Mouse (Mus musculus): ENCODE measurements around the gene Rpl32. TPM values are rescaled to one million over a fixed set of nuclear protein-coding genes. Genes with fewer than 3 reads are reported as not detected.

Gene Rpl32
- polyA plus RNA-seq, 1 experiment from 2014 or later, result 1,390 TPM

GRCm38 (mm10) chr6:115807464-115808195, 917 bp downstream of the Rpl32 start:
- whole genome bisulfite sequencing, result 3% methylated on average over 15 of the region's 15 CpGs
- ATAC-seq (ENCODE audit: low read depth), result no peak

GRCm38 (mm10) chr6:115804432-115805192, 3.9 kb downstream of the Rpl32 start:
- H3K4me3 ChIP-seq, result no peak overlapping the region
- H3K27me3 ChIP-seq, result no peaks in the 10 kb centered on the region
- no peak overlapping the region for H3K9ac ChIP-seq
- WGBS, result 61% methylated on average over 10 of the region's 10 CpGs
- no peak overlapping the region for H3K27ac ChIP-seq (replicated peaks)
- ATAC-seq (ENCODE audit: low read depth), result no peak
- H3K36me3 ChIP-seq, result peaks cover 76% of the 10 kb centered on the region
- H3K4me2 ChIP-seq, result no peak overlapping the region
- H3K4me1 ChIP-seq (replicated peaks), result peaks cover 25% of the 10 kb centered on the region
- no peaks in the 10 kb centered on the region for H3K9me3 ChIP-seq

More at GRCm38 (mm10) chr6:115807464-115808195, 917 bp downstream of the Rpl32 start:
- H3K4me2 ChIP-seq, result peak overlapping the region; percentile 88
- H3K4me1 ChIP-seq (replicated peaks), result peaks cover 25% of the 10 kb centered on the region
- peak overlapping the region; percentile 100 for H3K4me3 ChIP-seq
- H3K9ac ChIP-seq, result peak overlapping the region; percentile 99
- H3K27ac ChIP-seq (replicated peaks), result peak overlapping the region; percentile 96
- no peaks in the 10 kb centered on the region for H3K27me3 ChIP-seq
- peaks cover 47% of the 10 kb centered on the region for H3K36me3 ChIP-seq
- H3K9me3 ChIP-seq, result no peaks in the 10 kb centered on the region

- Histone ChIP-seq H3K4me1 (replicated peaks) (peaks cover 25% of the 10 kb centered on the region), H3K27me3 (no peaks in the 10 kb centered on the region), H3K9me3 (no peaks in the 10 kb centered on the region), H3K4me2 (no peak overlapping the region), H3K9ac (no peak overlapping the region), H3K36me3 (peaks cover 85% of the 10 kb centered on the region), H3K4me3 (no peak overlapping the region), H3K27ac (replicated peaks) (no peak overlapping the region)
- ATAC-seq (ENCODE audit: low read depth), result no peak
- 47% methylated on average over 16 of the region's 16 CpGs for WGBS
These were observed 4.8 kb downstream of the Rpl32 start for GRCm38 (mm10) chr6:115803541-115804382.

GRCm38 (mm10) chr6:115801811-115802210, 6.7 kb downstream of the Rpl32 start:
- Histone ChIP-seq H3K4me1 (replicated peaks) (peaks cover 15% of the 10 kb centered on the region), H3K27me3 (no peaks in the 10 kb centered on the region), H3K9me3 (no peaks in the 10 kb centered on the region), H3K27ac (replicated peaks) (no peak overlapping the region), H3K4me2 (no peak overlapping the region), H3K36me3 (peaks cover 98% of the 10 kb centered on the region), H3K4me3 (no peak overlapping the region), H3K9ac (no peak overlapping the region)
- WGBS, result 94% methylated on average over 3 of the region's 3 CpGs
- ATAC-seq (ENCODE audit: low read depth), result no peak

GRCm38 (mm10) chr6:115792691-115793215, 15.8 kb downstream of the Rpl32 start:
- Histone ChIP-seq H3K4me2 (no peak overlapping the region), H3K9me3 (no peaks in the 10 kb centered on the region), H3K9ac (no peak overlapping the region), H3K27me3 (no peaks in the 10 kb centered on the region), H3K36me3 (peaks cover 99% of the 10 kb centered on the region), H3K4me1 (replicated peaks) (no peaks in the 10 kb centered on the region), H3K27ac (replicated peaks) (no peak overlapping the region), H3K4me3 (no peak overlapping the region)
- 93% methylated on average over 21 of the region's 21 CpGs for WGBS
- ATAC-seq (ENCODE audit: low read depth), result no peak

- Histone ChIP-seq H3K9me3 (no peaks in the 10 kb centered on the region), H3K4me3 (no peak overlapping the region), H3K27me3 (no peaks in the 10 kb centered on the region), H3K36me3 (peaks cover 99% of the 10 kb centered on the region), H3K4me2 (no peak overlapping the region), H3K9ac (no peak overlapping the region), H3K27ac (replicated peaks) (no peak overlapping the region), H3K4me1 (replicated peaks) (no peaks in the 10 kb centered on the region)
- 91% methylated on average over 34 of the region's 34 CpGs for WGBS
- no peak for ATAC-seq (ENCODE audit: low read depth)
These were observed 16.5 kb downstream of the Rpl32 start for GRCm38 (mm10) chr6:115791842-115792686.

GRCm38 (mm10) chr6:115791016-115791415, 17.5 kb downstream of the Rpl32 start:
- Histone ChIP-seq H3K9ac (no peak overlapping the region), H3K4me2 (no peak overlapping the region), H3K36me3 (peaks cover 99% of the 10 kb centered on the region), H3K4me3 (no peak overlapping the region), H3K27me3 (no peaks in the 10 kb centered on the region), H3K9me3 (no peaks in the 10 kb centered on the region), H3K27ac (replicated peaks) (no peak overlapping the region), H3K4me1 (replicated peaks) (no peaks in the 10 kb centered on the region)
- WGBS, result 87% methylated on average over 10 of the region's 10 CpGs
- ATAC-seq (ENCODE audit: low read depth), result no peak

GRCm38 (mm10) chr6:115782781-115783180, 25.8 kb downstream of the Rpl32 start:
- Histone ChIP-seq H3K36me3 (peaks cover 84% of the 10 kb centered on the region), H3K4me3 (no peak overlapping the region), H3K9ac (no peak overlapping the region), H3K4me2 (no peak overlapping the region), H3K9me3 (no peaks in the 10 kb centered on the region), H3K27me3 (no peaks in the 10 kb centered on the region), H3K4me1 (replicated peaks) (0 out of 2 replicates have a peak, but pooled peaks cover 4% of the 10 kb centered on the region), H3K27ac (replicated peaks) (no peak overlapping the region)
- 94% methylated on average over 3 of the region's 3 CpGs for WGBS
- ATAC-seq (ENCODE audit: low read depth), result no peak

GRCm38 (mm10) chr6:115776363-115776762, 32.2 kb downstream of the Rpl32 start:
- Histone ChIP-seq H3K36me3 (peaks cover 20% of the 10 kb centered on the region), H3K4me3 (peak overlapping the region; percentile 85), H3K9ac (peak overlapping the region; percentile 92), H3K4me2 (peak overlapping the region; percentile 89), H3K27me3 (no peaks in the 10 kb centered on the region), H3K9me3 (no peaks in the 10 kb centered on the region), H3K27ac (replicated peaks) (no peak overlapping the region), H3K4me1 (replicated peaks) (peaks cover 40% of the 10 kb centered on the region)
- WGBS, result 80% methylated on average over 9 of the region's 9 CpGs
- ATAC-seq (ENCODE audit: low read depth), result no peak

GRCm38 (mm10) chr6:115775838-115776237, 32.7 kb downstream of the Rpl32 start:
- Histone ChIP-seq H3K4me3 (peak overlapping the region; percentile 85), H3K36me3 (peaks cover 14% of the 10 kb centered on the region), H3K4me1 (replicated peaks) (peaks cover 40% of the 10 kb centered on the region), H3K9me3 (no peaks in the 10 kb centered on the region), H3K9ac (peak overlapping the region; percentile 92), H3K4me2 (peak overlapping the region; percentile 89), H3K27me3 (no peaks in the 10 kb centered on the region), H3K27ac (replicated peaks) (no peak overlapping the region)
- ATAC-seq (ENCODE audit: low read depth), result no peak
- 50% methylated on average over 3 of the region's 3 CpGs for WGBS

- H3K27ac ChIP-seq (replicated peaks), result peak within 1 kb of the TSS; percentile 76
These were observed 34.0 kb downstream of the Rpl32 start, which contains the start of gene Cand2 for GRCm38 (mm10) chr6:115774501-115774921. TSS of gene Cand2 (plus strand) at chr6:115774538.

More at GRCm38 (mm10) chr6:115774501-115774921, 34.0 kb downstream of the Rpl32 start, which contains the start of gene Cand2:
- H3K9me3 ChIP-seq, result no peaks in the 10 kb centered on the region
- peak; percentile 85 for ATAC-seq (ENCODE audit: low read depth)
- H3K9ac ChIP-seq, result peak within 1 kb of the TSS; percentile 92
- 1% methylated on average over 19 of the region's 28 CpGs for WGBS
- 0 out of 2 replicates have a peak, but pooled peaks cover 5% of the 10 kb centered on the region for H3K36me3 ChIP-seq
- no peaks in the 10 kb centered on the region for H3K27me3 ChIP-seq
- peak within 1 kb of the TSS; percentile 85 for H3K4me3 ChIP-seq
- peaks cover 40% of the 10 kb centered on the region for H3K4me1 ChIP-seq (replicated peaks)
- H3K4me2 ChIP-seq, result peak within 1 kb of the TSS; percentile 89
